Mouse (Mus musculus): ENCODE results near the gene Epop. TPM values are rescaled to one million over a fixed set of nuclear protein-coding genes. Genes with fewer than 3 reads are reported as not detected.
A peak's percentile ranks its signal among the peaks of the same experiment; 100 is the strongest.
"Not testable (repeated sequence)": the region's sequence is repeated elsewhere in the genome, so short reads cannot be mapped to it uniquely, and the experiment has no call there.

Gene Epop
- polyA plus RNA-seq, 1 experiment from 2014 or later = 3.5 TPM

- H3K9ac ChIP-seq (replicated peaks; ENCODE audit: low read depth) = 0 out of 2 replicates have a peak overlapping the region, but pooled peaks have one; percentile 78
- TF ChIP-seq EP300 (IDR thresholded peaks at IDR 0.05) (no peak), CTCF (IDR thresholded peaks at IDR 0.05) (no peak)
- no peaks in the 10 kb centered on the region for H3K9me3 ChIP-seq (ENCODE audit: low read length)
- H3K27ac ChIP-seq (ENCODE audit: low read length) = no peak overlapping the region; the same call in 1 of the 2 replicates
- peaks cover 22% of the 10 kb centered on the region for H3K4me1 ChIP-seq (ENCODE audit: insufficient read depth, low read depth, low read length)
- DNase-seq (ENCODE audit: low spot score) (peak; percentile 8), ATAC-seq (no peak)
- peak overlapping the region; percentile 81 for H3K4me2 ChIP-seq (replicated peaks; ENCODE audit: low read depth, low read length)
- no peaks in the 10 kb centered on the region for H3K36me3 ChIP-seq (ENCODE audit: insufficient read depth, low read length)
- no peak overlapping the region for H3K4me3 ChIP-seq (ENCODE audit: low read depth, low read length)
- WGBS = 42% methylated on average over 11 of the region's 11 CpGs
- H3K27me3 ChIP-seq (replicated peaks; ENCODE audit: insufficient read depth, low read length) = 0 out of 2 replicates have a peak, but pooled peaks cover 5% of the 10 kb centered on the region
These were observed 29.3 kb upstream of the Epop start for GRCm38 (mm10) chr11:97658751-97659266.

- 82% methylated on average over 6 of the region's 6 CpGs for WGBS
- H3K27ac ChIP-seq (ENCODE audit: low read length); H3K9ac ChIP-seq (replicated peaks; ENCODE audit: low read depth); H3K4me2 ChIP-seq (replicated peaks; ENCODE audit: low read depth, low read length); ATAC-seq; H3K4me3 ChIP-seq (ENCODE audit: low read depth, low read length); DNase-seq (ENCODE audit: low spot score); H3K9me3 ChIP-seq (ENCODE audit: low read length); H3K36me3 ChIP-seq (ENCODE audit: insufficient read depth, low read length); H3K27me3 ChIP-seq (replicated peaks; ENCODE audit: insufficient read depth, low read length): not testable (repeated sequence)
- H3K4me1 ChIP-seq (ENCODE audit: insufficient read depth, low read depth, low read length) = peaks cover 22% of the 10 kb centered on the region
These were observed 28.5 kb upstream of the Epop start for GRCm38 (mm10) chr11:97657967-97658366.

GRCm38 (mm10) chr11:97657184-97657945 is 27.9 kb upstream of the Epop start:
- WGBS = 52% methylated on average over 4 of the region's 6 CpGs
- H3K27me3 ChIP-seq (replicated peaks; ENCODE audit: insufficient read depth, low read length) = 0 out of 2 replicates have a peak, but pooled peaks cover 5% of the 10 kb centered on the region
- no peak overlapping the region for H3K9ac ChIP-seq (replicated peaks; ENCODE audit: low read depth)

GRCm38 (mm10) chr11:97656269-97656971 is 26.9 kb upstream of the Epop start:
- H3K9me3 ChIP-seq (ENCODE audit: low read length) = no peaks in the 10 kb centered on the region
- H3K4me3 ChIP-seq (ENCODE audit: low read depth, low read length) = no peak overlapping the region
- H3K4me2 ChIP-seq (replicated peaks; ENCODE audit: low read depth, low read length) = no peak overlapping the region
- no peak overlapping the region for H3K9ac ChIP-seq (replicated peaks; ENCODE audit: low read depth)
- peaks cover 9% of the 10 kb centered on the region for H3K4me1 ChIP-seq (ENCODE audit: insufficient read depth, low read depth, low read length)
- no peaks in the 10 kb centered on the region for H3K36me3 ChIP-seq (ENCODE audit: insufficient read depth, low read length)
- H3K27me3 ChIP-seq (replicated peaks; ENCODE audit: insufficient read depth, low read length) = no peaks in the 10 kb centered on the region
- no peak for DNase-seq (ENCODE audit: low spot score)
- 78% methylated on average over 14 of the region's 14 CpGs for WGBS
- no peak for ATAC-seq
- no peak overlapping the region for H3K27ac ChIP-seq (ENCODE audit: low read length)
- TF ChIP-seq CTCF (IDR thresholded peaks at IDR 0.05) (0 out of 2 replicates have a peak, but pooled peaks have one; percentile 10), EP300 (IDR thresholded peaks at IDR 0.05) (no peak)

More at GRCm38 (mm10) chr11:97657184-97657945, 27.9 kb upstream of the Epop start:
- Histone ChIP-seq H3K36me3 (ENCODE audit: insufficient read depth, low read length) (no peaks in the 10 kb centered on the region), H3K27ac (ENCODE audit: low read length) (no peak overlapping the region), H3K9me3 (ENCODE audit: low read length) (no peaks in the 10 kb centered on the region), H3K4me2 (replicated peaks; ENCODE audit: low read depth, low read length) (no peak overlapping the region), H3K4me3 (ENCODE audit: low read depth, low read length) (no peak overlapping the region), H3K4me1 (ENCODE audit: insufficient read depth, low read depth, low read length) (peaks cover 18% of the 10 kb centered on the region)
- DNase-seq (ENCODE audit: low spot score) (no peak), ATAC-seq (no peak)
- TF ChIP-seq CTCF (IDR thresholded peaks at IDR 0.05) (no peak), EP300 (IDR thresholded peaks at IDR 0.05) (no peak)

- TF ChIP-seq EP300 (IDR thresholded peaks at IDR 0.05) (no peak), CTCF (IDR thresholded peaks at IDR 0.05) (no peak)
- Histone ChIP-seq H3K27ac (ENCODE audit: low read length) (no peak overlapping the region), H3K36me3 (ENCODE audit: insufficient read depth, low read length) (no peaks in the 10 kb centered on the region), H3K4me3 (ENCODE audit: low read depth, low read length) (no peak overlapping the region), H3K9ac (replicated peaks; ENCODE audit: low read depth) (no peak overlapping the region), H3K4me1 (ENCODE audit: insufficient read depth, low read depth, low read length) (no peaks in the 10 kb centered on the region), H3K27me3 (replicated peaks; ENCODE audit: insufficient read depth, low read length) (no peaks in the 10 kb centered on the region), H3K9me3 (ENCODE audit: low read length) (no peaks in the 10 kb centered on the region), H3K4me2 (replicated peaks; ENCODE audit: low read depth, low read length) (no peak overlapping the region)
- no peak for DNase-seq (ENCODE audit: low spot score)
- 92% methylated on average over 2 of the region's 2 CpGs for whole genome bisulfite sequencing
- no peak for ATAC-seq
These were observed 24.7 kb upstream of the Epop start for GRCm38 (mm10) chr11:97654210-97654609.

- not testable (repeated sequence) for H3K4me2 ChIP-seq (replicated peaks; ENCODE audit: low read depth, low read length); H3K4me3 ChIP-seq (ENCODE audit: low read depth, low read length); H3K9me3 ChIP-seq (ENCODE audit: low read length); H3K27me3 ChIP-seq (replicated peaks; ENCODE audit: insufficient read depth, low read length); DNase-seq (ENCODE audit: low spot score); H3K36me3 ChIP-seq (ENCODE audit: insufficient read depth, low read length); H3K4me1 ChIP-seq (ENCODE audit: insufficient read depth, low read depth, low read length); ATAC-seq; H3K27ac ChIP-seq (ENCODE audit: low read length); H3K9ac ChIP-seq (replicated peaks; ENCODE audit: low read depth)
- WGBS = 91% methylated on average over 11 of the region's 11 CpGs
These were observed 23.9 kb upstream of the Epop start for GRCm38 (mm10) chr11:97653376-97653775.
